Mouse (Mus musculus) heart, postnatal 10 days (tissue): Measurements from ENCODE around the gene Ccdc30. TPM values are rescaled to one million over a fixed set of nuclear protein-coding genes. Genes with fewer than 3 reads are reported as not detected.

Source experiments
- DNase-seq, 2 experiments: peaks; one replicate each; pipeline ENCODE4 v3.0.0; 2021
- intact Hi-C: fragments of 180-260 bp; cut with DNase I; formaldehyde crosslinking; loops from one replicate; pipeline ENCODE4 v1.15.1; 2025
- total RNA-seq, 2 experiments: library from RNA; stranded (reverse); gene quantifications; 2 replicates each; pipeline ENCODE4 v1.2.3; 2021

Ccdc30 gene
- total RNA-seq, result under 1 TPM; 0.35 to 0.65 TPM

DNA sequence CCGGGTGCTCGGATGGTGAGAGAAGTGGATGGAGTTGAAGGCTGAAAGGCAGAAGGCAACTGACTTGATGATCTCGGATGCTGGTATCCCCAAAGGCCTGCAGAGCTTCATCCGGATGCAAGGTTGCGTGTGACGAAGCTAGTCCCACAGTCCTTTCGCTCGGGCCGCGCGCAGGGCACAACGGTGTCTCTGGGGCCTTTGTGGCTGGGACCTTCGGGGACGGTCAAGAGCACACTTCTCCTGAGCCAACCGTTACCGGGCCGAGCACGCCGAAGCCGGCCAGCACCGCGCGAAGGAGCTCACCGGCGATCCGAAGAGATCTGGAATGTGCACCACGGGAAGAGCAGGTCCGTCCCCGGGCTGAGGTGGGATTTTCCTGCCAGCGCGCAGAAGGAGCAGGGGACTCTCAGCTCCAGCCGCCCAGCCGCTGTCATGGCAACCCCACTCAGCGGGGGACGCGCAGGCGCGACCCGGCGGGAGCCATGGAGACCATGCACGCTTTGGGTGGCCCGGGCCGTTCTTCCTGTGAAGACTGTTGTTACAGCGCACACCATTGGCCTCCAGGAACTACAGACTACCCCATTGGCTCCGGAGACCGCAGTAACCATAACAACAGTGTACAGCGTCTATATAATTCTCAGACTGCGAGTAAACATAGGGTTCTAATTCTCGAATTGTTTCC is at the start of gene Ccdc30:
Gene Ccdc30, minus strand, starts transcription at position 450 of the 682 bp plus-strand sequence.
- intact Hi-C loops, result no loop called here
- peak; percentile 92 to 93 for DNase-seq

DNA sequence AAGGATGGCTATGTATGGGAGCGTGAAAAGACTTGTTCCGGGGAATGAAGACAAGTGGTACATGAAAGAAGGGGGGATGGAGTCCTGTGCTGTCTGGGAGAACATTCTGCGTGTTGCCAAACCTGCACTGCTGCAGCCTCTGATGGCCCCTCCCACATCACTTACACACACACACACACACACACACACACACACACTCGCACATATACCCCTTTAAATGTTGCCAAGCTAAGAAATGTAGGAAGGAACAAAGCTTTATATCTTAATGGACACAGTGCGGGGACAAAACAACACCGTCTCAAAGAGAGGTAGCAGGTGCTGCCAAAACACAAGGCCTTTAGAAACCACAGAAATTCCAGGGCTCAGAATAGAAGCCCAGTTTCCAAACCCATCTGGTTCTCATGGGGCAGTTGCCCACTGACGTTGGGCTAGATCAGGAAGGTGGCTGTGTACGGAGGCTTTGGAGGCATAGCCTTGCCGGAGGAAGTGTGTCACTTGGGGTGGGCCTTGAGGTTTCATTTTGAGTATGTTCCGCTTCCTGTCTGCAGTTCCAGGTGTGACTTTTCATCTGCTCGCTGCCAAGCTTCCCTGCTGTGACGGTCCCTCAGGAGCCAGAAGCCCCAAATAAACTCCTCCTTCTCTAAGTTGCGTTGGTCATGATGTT is 48.6 kb upstream of the Ccdc30 start:
- intact Hi-C loops, result no loop called here
- DNase-seq, result peak; percentile 15 to 31

DNA sequence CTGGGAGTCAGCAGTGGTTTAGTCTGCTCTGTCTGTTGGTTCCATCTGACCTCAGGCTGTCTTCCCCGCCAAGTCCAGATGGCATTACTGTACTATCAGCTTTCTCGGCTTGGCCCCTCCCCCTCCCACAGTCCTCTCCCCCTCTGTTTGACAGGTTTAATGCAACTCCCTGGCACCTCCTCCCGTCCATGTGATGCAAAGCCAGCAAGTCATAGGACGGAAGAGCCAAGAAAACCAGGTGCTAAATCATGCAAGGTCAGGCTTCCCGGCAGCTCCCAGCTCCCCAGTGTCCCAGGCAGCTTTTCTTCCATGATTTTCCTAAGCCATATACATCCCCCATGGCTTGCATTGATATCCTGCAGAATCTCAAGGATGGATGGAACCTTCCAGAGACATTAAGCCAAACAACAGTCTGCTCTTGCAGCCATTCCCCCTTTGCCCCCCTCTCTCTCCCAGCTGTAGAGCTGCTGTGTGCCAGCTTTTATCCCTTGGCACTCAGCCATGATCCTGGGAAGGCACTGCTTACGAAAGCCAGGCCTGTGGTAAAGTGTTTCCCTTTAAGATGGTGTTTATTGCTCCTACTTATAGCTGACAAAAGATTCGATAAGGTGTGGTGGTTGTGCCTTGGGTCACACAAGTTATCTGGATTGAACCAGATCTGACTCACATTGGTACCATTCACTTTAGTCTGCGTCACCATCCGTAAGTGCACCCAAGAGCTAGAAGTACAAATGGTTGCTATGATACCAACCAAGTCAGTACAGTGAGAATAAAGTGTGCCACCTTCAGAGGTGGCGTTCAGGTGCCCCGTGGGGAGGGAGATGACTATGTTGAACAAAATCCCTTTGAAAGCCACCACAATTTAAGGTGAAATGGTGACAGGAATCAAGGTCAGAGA is 47.8 kb upstream of the Ccdc30 start:
- intact Hi-C loops, result no loop called here
- DNase-seq, result peak; percentile 83 to 86

DNA sequence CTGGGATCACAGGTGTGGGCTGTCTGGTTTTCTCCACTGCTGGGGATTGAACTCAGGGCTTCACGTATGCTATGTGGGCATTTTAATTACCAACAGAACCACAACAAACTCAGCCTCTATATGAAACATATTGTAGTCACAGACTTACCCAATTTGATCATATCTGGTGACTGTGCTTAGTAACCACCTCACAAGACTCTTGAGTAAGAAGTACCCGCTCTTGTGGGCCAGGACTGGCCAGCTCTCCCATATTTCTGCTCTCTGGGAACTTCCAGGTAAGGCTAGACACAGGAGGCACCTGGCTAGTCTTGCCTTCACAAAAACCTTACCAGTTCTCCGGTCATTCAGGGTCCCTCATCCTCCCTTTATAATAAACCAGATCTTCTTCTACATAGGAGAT is 47.1 kb upstream of the Ccdc30 start:
- DNase-seq, result no peak
- intact Hi-C loops, result no loop called here

DNA sequence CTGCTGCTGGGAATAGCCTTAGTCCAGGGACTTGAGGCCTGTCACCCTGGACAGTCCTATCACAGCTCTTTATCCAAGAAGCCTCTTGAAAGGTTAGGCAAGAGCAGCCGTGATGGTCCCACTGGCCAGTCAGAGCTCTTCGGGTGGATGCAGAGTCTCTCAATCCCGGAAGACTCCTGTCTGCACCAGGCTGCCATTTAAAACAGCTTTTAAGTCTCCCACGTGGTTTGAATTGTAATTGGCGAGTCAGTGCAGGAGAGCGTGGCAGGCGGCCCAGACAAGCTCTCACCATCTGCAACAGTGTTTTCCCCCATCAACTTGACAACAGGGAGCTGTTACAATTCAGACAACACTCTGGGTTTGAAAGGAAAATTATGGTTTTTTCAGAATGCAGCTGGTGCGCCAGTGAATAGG is 45.4 kb upstream of the Ccdc30 start:
- intact Hi-C loops, result no loop called here
- DNase-seq, result peak; percentile 84 to 85

DNA sequence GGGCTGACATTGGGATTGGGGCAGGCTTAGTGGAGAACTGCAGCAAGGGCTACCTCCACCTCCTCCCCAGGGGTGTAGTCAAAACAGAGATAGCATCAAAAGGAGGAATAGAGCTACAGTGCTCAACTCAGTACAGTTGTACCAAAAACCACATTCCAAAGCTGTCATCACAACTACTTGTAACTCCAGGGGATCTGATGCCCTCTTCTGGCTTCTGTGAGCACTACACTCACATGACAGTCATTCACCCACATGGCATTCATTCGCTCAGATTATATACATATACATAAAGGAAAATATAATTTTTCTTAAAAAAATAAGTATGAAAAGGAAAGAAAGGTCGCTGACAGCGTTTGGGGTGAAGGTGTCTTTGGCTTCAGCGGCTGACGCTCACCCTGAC is 45.0 kb upstream of the Ccdc30 start:
- intact Hi-C loops, result no loop called here
- DNase-seq, result peak; percentile 44 to 60

DNA sequence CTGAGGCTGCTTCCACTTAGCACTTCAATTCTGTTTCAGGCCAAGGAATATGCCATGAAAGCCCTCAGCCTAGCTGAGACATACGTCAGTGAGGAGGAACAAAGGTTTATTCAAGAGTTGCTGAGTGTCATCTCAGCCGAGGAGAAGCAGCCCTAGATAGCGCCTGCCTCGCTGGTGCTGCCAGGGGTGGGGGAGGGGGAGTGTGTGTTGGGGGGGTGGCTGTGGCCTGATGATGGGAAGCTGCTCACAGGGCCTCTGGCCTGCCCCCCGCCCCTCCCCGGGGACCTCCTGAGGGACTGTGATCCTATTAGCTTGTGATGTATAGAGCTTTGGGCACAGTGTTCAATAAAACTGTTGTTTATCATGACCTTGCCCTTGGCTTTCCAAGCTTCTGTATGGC is 38.2 kb upstream of the Ccdc30 start:
- DNase-seq, result no peak
- intact Hi-C loops, result no loop called here

DNA sequence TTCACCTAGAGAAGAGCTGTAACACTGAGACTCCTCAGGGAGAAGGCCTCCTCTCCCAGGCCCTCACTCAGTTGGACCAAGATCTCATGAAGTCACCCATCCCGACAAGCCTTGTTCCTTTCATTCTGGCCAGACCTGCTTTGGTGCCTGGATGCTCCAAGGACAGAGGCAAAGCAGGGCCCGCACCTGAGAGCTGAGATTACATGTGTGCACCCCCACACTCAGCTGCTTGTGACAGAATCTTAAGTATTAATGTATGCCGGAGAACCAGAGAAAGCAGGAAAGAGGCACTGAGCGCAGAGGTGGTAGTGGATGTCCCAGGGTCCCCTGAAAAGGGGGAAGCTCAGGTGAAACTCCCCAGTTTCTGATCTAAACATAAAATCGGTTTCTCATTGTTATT is 37.8 kb upstream of the Ccdc30 start:
- intact Hi-C loops, result no loop called here
- DNase-seq, result no peak

DNA sequence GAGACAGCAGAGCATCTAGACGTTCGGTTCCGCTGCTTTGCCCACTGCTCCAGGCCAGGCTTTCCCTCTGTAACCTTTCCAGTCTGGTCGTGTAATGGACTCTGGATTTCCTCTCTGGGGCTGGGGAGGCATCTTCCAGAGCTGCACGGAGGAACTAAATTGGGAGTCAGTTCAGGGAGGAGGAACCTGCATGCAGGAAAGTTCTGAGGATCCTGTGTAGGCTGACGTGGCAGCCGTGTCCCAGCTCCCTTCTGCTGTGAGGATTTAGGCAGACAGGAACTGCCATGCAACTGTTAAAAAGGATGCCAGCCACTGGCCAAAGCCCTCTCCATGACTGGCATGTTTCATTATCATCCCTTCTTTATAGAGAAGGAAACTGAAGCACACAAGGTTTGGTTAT is 35.1 kb upstream of the Ccdc30 start:
- no peak for DNase-seq
- intact Hi-C loops, result no loop called here

DNA sequence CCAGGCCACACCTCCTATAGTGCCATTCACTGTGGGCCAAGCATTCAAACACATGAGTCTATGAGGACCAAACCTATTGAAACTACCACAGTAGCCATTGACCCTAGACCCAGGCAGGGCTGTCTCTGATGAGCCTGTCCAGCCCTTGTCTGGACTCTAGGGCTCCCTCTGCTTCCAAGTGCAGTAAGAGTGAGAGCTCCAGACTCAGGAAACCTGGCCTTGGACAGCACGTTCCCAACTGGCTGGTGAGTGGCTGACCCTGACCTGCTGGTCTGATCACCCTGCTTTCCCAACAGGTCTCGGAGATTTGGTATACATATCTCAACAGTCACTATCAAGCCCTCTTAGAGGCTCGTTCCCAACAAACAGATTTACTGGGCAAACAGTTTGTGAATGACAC is 32.5 kb upstream of the Ccdc30 start:
- intact Hi-C loops, result no loop called here
- no peak for DNase-seq

DNA sequence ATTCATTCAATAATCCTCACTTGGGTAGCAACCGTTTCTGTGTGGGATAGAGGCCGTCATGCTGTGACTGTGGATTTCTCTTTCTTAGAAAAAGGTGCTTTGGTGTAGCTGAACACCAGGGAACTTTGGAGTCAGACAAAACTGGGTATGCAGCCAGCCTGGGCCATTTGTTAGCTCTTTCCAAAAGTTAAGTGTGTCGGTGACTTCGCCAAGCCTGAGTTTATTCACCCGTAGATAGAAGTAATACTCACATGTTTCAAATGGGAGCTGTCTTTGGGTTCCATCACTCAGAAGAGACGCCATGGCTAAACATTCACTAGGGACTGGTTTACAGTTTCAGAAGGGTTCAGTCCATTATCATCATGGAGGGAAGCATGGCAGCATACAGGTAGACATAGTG is 31.9 kb upstream of the Ccdc30 start:
- no peak for DNase-seq
- intact Hi-C loops, result no loop called here

DNA sequence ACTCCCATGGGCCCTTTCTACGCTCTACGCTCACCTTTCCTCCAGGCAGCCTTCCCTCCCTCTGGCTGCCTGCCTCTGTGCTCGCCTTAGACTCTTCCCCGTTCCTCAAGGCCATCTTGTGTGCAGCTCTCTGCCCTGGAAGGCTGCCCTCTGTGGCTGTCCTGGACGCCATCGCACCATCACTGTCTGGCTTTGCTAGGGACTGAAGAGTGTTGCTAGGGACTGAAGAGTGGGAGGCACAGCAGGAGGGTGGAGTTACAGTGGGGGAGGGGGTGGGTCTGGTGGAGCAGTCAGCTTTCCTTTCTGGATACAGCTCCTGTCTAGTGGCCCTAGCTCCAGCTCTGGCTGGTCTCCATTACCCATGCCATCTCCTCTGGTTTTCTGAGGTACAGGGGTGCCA is 27.2 kb upstream of the Ccdc30 start:
- intact Hi-C loops, result no loop called here
- no peak for DNase-seq

DNA sequence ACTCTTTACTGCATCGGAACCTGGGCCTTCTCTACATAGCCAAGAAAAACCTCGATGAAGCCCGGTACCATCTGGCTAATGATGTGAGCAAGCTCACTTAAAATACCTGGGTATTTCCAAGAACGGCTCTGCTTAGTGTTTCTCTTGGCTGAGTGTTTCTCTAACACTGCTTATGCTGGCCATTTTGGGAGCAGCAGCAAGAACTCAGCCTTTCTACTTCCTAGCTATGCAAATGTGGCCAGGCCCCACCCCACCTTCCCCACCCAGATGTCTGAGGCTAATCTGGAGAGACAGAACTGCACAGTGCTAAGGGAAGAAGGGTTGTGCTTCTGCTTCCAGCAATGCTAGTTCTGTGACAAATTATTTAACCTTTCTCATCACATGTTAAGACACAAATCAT is 26.5 kb upstream of the Ccdc30 start:
- intact Hi-C loops, result no loop called here
- DNase-seq, result no peak

DNA sequence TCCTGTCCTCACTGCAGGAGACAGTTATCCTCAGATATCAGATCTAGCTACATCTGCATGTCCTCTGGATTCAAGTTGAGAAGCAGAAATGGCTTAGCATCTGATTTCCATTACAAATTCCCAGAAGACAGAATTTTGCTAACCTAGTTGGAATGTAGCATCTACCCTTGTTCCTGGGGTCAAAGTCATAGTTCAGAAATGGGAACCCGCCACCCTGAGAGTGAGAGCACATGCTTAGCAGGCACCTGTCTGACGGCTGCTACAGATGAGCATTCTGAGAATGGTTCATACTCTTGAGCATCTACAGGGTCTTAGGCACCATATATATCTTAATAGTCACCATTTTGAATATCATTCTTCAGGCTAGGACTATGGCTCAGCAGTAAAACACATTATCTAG is 22.6 kb upstream of the Ccdc30 start:
- intact Hi-C loops, result no loop called here
- no peak for DNase-seq

DNA sequence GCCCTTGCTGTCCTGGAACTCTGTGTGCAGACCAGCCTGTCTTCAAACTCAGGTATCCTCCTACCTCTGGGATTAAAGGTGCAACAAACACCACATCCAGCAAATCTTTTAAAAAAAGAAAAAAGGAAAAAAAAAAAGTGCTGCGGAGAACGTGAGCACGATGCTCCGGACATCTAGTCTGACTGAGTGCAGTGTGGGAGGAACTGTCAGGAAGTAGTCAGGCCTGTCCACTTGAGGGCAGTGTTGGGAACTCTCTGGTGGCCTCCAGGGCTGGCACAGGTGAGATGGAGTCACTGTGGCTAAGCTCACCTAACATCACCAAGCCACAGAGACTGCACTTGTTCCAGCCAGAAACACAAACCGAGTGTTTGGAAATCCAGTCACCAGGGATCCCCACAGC is 15.4 kb upstream of the Ccdc30 start:
- intact Hi-C loops, result loop anchor here (2.0 kb wide), 1 partner anchor 200 kb away; no protein-coding TSS in a partner anchor
- peak; percentile 57 to 69 for DNase-seq

DNA sequence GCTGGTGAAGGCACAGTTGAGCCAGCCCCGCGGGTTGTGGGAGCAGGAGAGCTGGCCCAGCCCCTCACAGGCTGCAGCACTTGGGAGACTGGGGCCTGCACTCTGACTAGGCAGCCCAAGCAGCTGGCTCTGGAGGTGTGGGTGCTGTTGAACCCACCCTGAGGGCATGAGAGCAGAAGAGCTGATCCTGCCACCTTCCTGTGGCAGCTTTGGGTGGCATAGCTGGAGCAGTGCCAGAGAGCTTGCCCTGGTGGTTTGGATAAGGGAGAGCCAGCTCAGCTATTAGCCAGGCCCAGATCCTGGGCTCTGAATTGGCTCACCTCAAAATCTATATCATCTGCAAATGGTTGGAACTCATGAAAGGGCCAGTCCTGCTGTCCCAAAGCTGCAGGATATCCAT is 12.4 kb upstream of the Ccdc30 start:
- DNase-seq, result peak; percentile 21 to 37
- intact Hi-C loops, result loop anchor here (5.0 kb wide), 1 partner anchor 110 kb away; the partner anchor contains the start of genes Foxj3 and Frg2f1

DNA sequence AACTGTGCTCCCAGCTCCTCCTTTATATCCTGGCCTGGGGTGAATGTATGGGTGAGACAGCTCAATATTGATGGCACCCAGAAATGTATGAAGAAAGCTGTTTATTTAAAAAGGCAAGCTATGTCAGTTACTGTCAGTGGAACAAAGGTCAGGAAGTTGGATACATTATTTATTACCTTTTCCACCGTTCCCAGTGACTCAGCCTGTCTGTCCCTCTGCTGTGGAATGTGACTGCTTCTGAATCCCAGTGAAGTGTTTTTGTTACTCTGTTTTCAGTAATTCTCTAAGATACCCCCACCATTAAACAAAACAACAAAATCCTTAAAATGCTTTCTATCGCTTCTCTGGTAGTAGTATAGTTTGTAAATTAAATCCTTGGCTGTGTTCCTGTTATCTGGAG is 10.3 kb upstream of the Ccdc30 start:
- intact Hi-C loops, result loop anchor here (5.0 kb wide), 1 partner anchor 112 kb away; the partner anchor contains the start of genes Foxj3 and Frg2f1
- DNase-seq, result no peak

DNA sequence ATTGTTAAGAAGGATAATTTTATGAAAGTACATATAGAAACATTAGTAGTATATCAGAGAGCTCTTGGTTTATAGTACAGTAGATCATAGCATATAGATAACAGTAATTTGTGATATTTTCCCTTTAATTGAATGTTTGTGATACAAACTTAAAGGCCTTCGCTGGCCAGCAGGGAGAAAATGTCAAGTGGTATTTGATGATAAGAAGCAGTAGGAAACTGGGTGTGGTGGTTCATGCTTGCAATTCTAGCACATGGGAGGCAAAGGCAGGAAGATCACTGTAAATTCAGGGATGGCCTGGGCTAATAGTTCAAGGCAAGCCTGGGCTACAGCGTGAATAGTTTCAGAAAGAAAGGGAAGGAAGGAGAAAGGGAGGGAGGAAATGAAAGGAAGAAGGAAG is 9.8 kb upstream of the Ccdc30 start:
- DNase-seq, result no peak
- intact Hi-C loops, result loop anchor here (5.0 kb wide), 1 partner anchor 112 kb away; the partner anchor contains the start of genes Foxj3 and Frg2f1

DNA sequence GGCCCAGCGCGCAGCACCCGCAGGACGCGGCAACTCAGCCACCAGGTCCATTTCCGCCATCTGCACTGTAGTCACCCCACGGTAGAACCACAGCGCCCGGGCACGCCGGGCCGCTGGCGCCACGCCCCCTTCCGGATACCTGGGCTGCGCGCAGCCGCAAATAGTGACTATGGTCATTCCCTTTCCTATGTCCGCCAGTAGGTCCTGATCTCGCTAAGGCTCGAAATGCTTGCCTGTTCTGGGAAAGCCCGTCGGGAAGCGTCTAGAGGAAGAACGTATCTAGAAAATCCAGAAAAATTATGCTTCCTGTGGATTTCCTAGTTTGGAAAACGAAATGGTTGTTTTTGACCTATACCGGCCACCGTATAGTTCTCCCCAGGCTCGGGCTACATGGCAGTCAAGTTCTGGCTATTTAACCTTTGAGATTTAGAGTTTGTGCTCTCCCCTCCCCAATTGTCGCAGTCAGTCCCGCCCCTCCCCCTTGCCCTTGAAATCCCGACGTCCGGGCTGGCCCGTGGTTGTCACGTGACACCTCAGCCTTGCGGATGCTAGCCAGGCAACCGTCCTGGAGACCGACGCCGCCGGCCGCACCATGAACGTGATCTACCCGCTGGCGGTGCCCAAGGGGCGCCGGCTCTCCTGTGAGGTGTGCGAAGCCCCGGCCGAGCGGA is 7.1 kb upstream of the Ccdc30 start, which contains the start of the genes Ppcs and Zmynd12:
Gene Ppcs, minus strand, starts transcription at position 127 of the 671 bp plus-strand sequence.
Gene Zmynd12, plus strand, starts transcription at position 521 of the 671 bp plus-strand sequence.
- intact Hi-C loops, result loop anchor here (5.0 kb wide), 1 partner anchor 185 kb away; no protein-coding TSS in a partner anchor
- peak; percentile 91 to 93 for DNase-seq

DNA sequence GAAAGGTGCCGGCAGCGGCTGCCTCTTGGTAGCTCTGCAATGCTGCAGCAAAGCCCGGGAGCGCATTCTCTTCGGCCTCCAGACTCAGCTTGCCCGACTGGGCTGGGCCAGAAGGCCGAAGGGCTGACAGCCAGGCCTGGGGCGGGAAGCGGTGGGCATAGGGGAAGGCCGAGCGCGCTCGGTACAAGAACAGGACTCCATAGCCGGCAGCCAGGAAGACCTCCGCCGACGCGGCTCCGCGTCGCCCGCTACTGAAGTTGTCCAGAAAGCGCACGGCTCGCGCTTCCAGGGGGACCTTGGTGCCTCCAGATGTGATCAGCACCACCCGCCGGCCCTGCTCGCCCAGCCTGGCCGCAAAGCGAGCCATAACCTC is 6.6 kb upstream of the Ccdc30 start:
- no peak for DNase-seq
- intact Hi-C loops, result loop anchor here (5.0 kb wide), 1 partner anchor 185 kb away; no protein-coding TSS in a partner anchor
